Mouse (Mus musculus) naive thymus-derived CD4-positive, alpha-beta T cell, adult 2 months (primary cell): ENCODE results near the gene Ceacam16.

Source experiments
- DNase-seq: peaks from one replicate; pipeline ENCODE4 v3.0.0-alpha.2; 2011; ENCODE audit warnings: low read depth

Gene Ceacam16

GRCm38 (mm10) chr7:19843561-19843960 lies 17.5 kb downstream of the Ceacam16 start:
- peak; percentile 84 for DNase-seq

- no peak for DNase-seq
Observed at GRCm38 (mm10) chr7:19842885-19843504, 18.1 kb downstream of the Ceacam16 start.

- DNase-seq, result no peak
Observed at GRCm38 (mm10) chr7:19841686-19842413, 19.2 kb downstream of the Ceacam16 start.

- DNase-seq, result no peak
Observed at GRCm38 (mm10) chr7:19840936-19841335, 20.2 kb downstream of the Ceacam16 start.

GRCm38 (mm10) chr7:19840371-19840770 lies 20.7 kb downstream of the Ceacam16 start:
- no peak for DNase-seq

GRCm38 (mm10) chr7:19836843-19837242 lies 24.3 kb downstream of the Ceacam16 start:
- DNase-seq, result peak; percentile 55

GRCm38 (mm10) chr7:19834055-19834454 lies 27.0 kb downstream of the Ceacam16 start:
- DNase-seq, result no peak

GRCm38 (mm10) chr7:19831837-19832236 lies 29.3 kb downstream of the Ceacam16 start:
- no peak for DNase-seq

- no peak for DNase-seq
Observed at GRCm38 (mm10) chr7:19830682-19831156, 30.4 kb downstream of the Ceacam16 start.

GRCm38 (mm10) chr7:19829694-19830093 lies 31.4 kb downstream of the Ceacam16 start:
- DNase-seq, result no peak

GRCm38 (mm10) chr7:19826756-19827155 lies 34.3 kb downstream of the Ceacam16 start:
- no peak for DNase-seq

GRCm38 (mm10) chr7:19824182-19824973 lies 36.7 kb downstream of the Ceacam16 start:
- DNase-seq, result peak; percentile 87

GRCm38 (mm10) chr7:19823256-19824181 lies 37.6 kb downstream of the Ceacam16 start:
- DNase-seq, result peak; percentile 61

GRCm38 (mm10) chr7:19822604-19823058 lies 38.5 kb downstream of the Ceacam16 start, which contains the start of gene Bcl3:
Gene Bcl3 (minus strand): TSS chr7:19822770.
- peak; percentile 79 for DNase-seq

GRCm38 (mm10) chr7:19822193-19822592 lies 38.9 kb downstream of the Ceacam16 start:
- no peak for DNase-seq

GRCm38 (mm10) chr7:19821633-19822032 lies 39.5 kb downstream of the Ceacam16 start:
- DNase-seq, result no peak

- peak; percentile 56 for DNase-seq
Observed at GRCm38 (mm10) chr7:19820347-19821048, 40.6 kb downstream of the Ceacam16 start.

GRCm38 (mm10) chr7:19818875-19819274 lies 42.2 kb downstream of the Ceacam16 start:
- DNase-seq, result peak; percentile 53

GRCm38 (mm10) chr7:19818440-19818839 lies 42.7 kb downstream of the Ceacam16 start:
- no peak for DNase-seq

- peak; percentile 91 for DNase-seq
Observed at GRCm38 (mm10) chr7:19817382-19818105, 43.6 kb downstream of the Ceacam16 start.
